Mouse (Mus musculus): ENCODE measurements around the gene Rac1. TPM values are rescaled to one million over a fixed set of nuclear protein-coding genes. Genes with fewer than 3 reads are reported as not detected.

Rac1 gene
- polyA plus RNA-seq, 1 experiment from 2014 or later, result 554 TPM

DNA sequence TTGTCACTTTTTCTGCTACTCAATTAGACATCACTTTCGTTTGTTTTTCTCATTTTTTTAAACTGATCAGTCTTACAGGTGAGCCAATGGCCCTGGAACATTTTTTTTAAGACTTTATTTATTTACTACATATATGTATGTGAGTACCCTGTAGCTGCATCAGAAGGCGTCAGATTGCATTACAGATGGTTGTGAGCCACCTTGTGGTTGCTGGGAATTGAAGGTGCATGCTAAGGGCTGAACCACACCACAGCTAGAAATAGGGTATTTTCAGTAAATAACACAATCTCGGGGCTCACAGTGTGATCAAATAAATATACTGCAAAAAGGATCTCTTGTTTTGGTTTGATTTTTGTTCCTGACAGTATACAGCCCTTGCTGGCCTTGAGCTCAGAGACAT lies 30.4 kb downstream of the Rac1 start:
- ATAC-seq (ENCODE audit: insufficient number of reproducible peaks, low FRiP score, low TSS enrichment, low read depth), result no peak
- H3K36me3 ChIP-seq (ENCODE audit: control insufficient read depth, insufficient read depth, low read length), result peaks cover 5% of the 10 kb centered on the region; the same call in 1 of the 2 replicates

DNA sequence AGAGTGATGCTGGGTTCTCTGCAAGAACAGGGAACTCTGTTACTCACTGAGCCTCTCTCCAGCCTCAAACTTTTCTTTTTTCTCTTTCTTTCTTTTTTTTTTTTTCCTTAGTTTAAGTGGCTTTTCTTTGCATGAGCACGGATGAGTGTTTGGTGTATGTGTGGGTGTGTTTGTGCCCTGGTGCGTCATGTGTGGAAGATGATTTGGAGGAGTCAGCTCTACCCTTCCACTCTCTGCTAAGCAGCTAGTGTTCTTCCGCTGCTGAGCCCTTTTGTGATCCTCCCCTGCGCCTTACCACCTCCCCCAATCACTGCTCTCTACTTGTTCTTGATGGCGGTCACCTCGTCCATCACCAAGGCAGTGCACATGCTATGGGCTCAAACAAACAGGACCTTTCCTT lies 32.1 kb downstream of the Rac1 start:
- H3K4me3 ChIP-seq (ENCODE audit: low read depth, low read length), result no peak overlapping the region
- 94% methylated on average over 6 of the region's 6 CpGs for WGBS
- no peak overlapping the region for H3K4me2 ChIP-seq (ENCODE audit: low read depth, severe bottlenecking)
- no peaks in the 10 kb centered on the region for H3K4me1 ChIP-seq (ENCODE audit: control insufficient read depth, insufficient read depth, low read length)
- no peak for DNase-seq (ENCODE audit: low spot score)
- H3K36me3 ChIP-seq (ENCODE audit: control insufficient read depth, insufficient read depth, low read length), result no peaks in the 10 kb centered on the region; the same call in 1 of the 2 replicates
- no peak overlapping the region for H3K27ac ChIP-seq (replicated peaks; ENCODE audit: low read depth, low read length)
- H3K9ac ChIP-seq (ENCODE audit: low read length), result no peak overlapping the region
- H3K27me3 ChIP-seq (ENCODE audit: control insufficient read depth, insufficient read depth, low read length), result no peaks in the 10 kb centered on the region
- H3K9me3 ChIP-seq (ENCODE audit: control insufficient read depth, low read length), result no peaks in the 10 kb centered on the region
- ATAC-seq (ENCODE audit: insufficient number of reproducible peaks, low FRiP score, low TSS enrichment, low read depth), result no peak

More for the DNA sequence above, 30.4 kb downstream of the Rac1 start:
- 75% methylated on average over 3 of the region's 3 CpGs for WGBS
- Histone ChIP-seq H3K4me3 (ENCODE audit: low read depth, low read length) (no peak overlapping the region), H3K27me3 (ENCODE audit: control insufficient read depth, insufficient read depth, low read length) (no peaks in the 10 kb centered on the region), H3K4me2 (ENCODE audit: low read depth, severe bottlenecking) (no peak overlapping the region), H3K9me3 (ENCODE audit: control insufficient read depth, low read length) (no peaks in the 10 kb centered on the region), H3K27ac (replicated peaks; ENCODE audit: low read depth, low read length) (no peak overlapping the region), H3K4me1 (ENCODE audit: control insufficient read depth, insufficient read depth, low read length) (no peaks in the 10 kb centered on the region), H3K9ac (ENCODE audit: low read length) (no peak overlapping the region)
- no peak for DNase-seq (ENCODE audit: low spot score)

DNA sequence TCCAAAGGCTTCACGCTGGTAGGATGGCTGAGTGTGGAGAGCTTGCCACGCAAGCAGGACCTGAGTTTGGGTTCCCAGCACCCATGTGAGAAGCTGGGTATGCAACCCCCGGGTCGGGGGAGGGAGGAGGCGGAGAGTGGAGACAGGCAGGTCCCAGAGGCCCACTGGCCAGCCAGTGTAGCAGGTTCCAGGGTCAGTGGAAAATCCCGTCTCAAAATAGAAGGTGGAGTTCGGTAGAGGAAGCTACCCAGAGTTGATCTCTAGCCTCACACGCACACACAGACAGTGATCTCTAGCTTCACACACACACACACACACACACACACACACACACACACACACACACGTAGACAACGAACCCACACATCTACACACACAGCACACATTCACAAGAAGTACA lies 34.7 kb downstream of the Rac1 start:
- DNase-seq (ENCODE audit: low spot score) (no peak), ATAC-seq (ENCODE audit: insufficient number of reproducible peaks, low FRiP score, low TSS enrichment, low read depth) (no peak)
- no peak overlapping the region for H3K27ac ChIP-seq (replicated peaks; ENCODE audit: low read depth, low read length)
- no peaks in the 10 kb centered on the region; the same call in 1 of the 2 replicates for H3K36me3 ChIP-seq (ENCODE audit: control insufficient read depth, insufficient read depth, low read length)
- WGBS, result 93% methylated on average over 10 of the region's 10 CpGs
- no peaks in the 10 kb centered on the region for H3K9me3 ChIP-seq (ENCODE audit: control insufficient read depth, low read length)
- no peaks in the 10 kb centered on the region for H3K27me3 ChIP-seq (ENCODE audit: control insufficient read depth, insufficient read depth, low read length)
- no peak overlapping the region for H3K4me2 ChIP-seq (ENCODE audit: low read depth, severe bottlenecking)
- no peaks in the 10 kb centered on the region for H3K4me1 ChIP-seq (ENCODE audit: control insufficient read depth, insufficient read depth, low read length)
- no peak overlapping the region for H3K9ac ChIP-seq (ENCODE audit: low read length)
- H3K4me3 ChIP-seq (ENCODE audit: low read depth, low read length), result no peak overlapping the region

DNA sequence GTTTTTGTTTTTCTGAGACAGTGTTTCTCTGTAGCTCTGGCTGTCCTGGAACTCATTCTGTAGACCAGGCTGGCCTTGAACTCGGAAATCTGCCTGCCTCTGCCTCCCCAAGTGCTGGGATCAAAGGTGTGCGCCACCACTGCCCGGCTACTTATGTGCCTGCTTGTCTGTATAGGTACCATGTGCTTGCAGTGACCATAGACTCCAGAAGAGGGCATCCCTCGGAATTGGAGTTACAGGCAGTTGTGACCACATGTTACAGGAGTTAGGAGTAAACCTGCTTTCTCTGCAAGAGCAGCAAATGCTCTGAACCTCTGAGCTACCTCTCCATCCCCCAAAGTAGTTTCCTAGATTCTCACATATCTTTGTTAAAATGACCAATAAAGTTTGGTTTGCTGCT lies 36.1 kb downstream of the Rac1 start:
- 88% methylated on average over 4 of the region's 4 CpGs for WGBS
- no peaks in the 10 kb centered on the region; the same call in 1 of the 2 replicates for H3K36me3 ChIP-seq (ENCODE audit: control insufficient read depth, insufficient read depth, low read length)
- H3K9ac ChIP-seq (ENCODE audit: low read length), result no peak overlapping the region
- DNase-seq (ENCODE audit: low spot score) (no peak), ATAC-seq (ENCODE audit: insufficient number of reproducible peaks, low FRiP score, low TSS enrichment, low read depth) (no peak)
- no peaks in the 10 kb centered on the region for H3K27me3 ChIP-seq (ENCODE audit: control insufficient read depth, insufficient read depth, low read length)
- H3K4me2 ChIP-seq (ENCODE audit: low read depth, severe bottlenecking), result no peak overlapping the region
- H3K27ac ChIP-seq (replicated peaks; ENCODE audit: low read depth, low read length), result no peak overlapping the region
- no peaks in the 10 kb centered on the region for H3K9me3 ChIP-seq (ENCODE audit: control insufficient read depth, low read length)
- H3K4me3 ChIP-seq (ENCODE audit: low read depth, low read length), result no peak overlapping the region
- no peaks in the 10 kb centered on the region for H3K4me1 ChIP-seq (ENCODE audit: control insufficient read depth, insufficient read depth, low read length)

- H3K9me3 ChIP-seq (ENCODE audit: control insufficient read depth, low read length), result no peaks in the 10 kb centered on the region
- DNase-seq (ENCODE audit: low spot score) (no peak), ATAC-seq (ENCODE audit: insufficient number of reproducible peaks, low FRiP score, low TSS enrichment, low read depth) (no peak)
- no peak overlapping the region for H3K9ac ChIP-seq (ENCODE audit: low read length)
- H3K27me3 ChIP-seq (ENCODE audit: control insufficient read depth, insufficient read depth, low read length), result no peaks in the 10 kb centered on the region
- no peak overlapping the region for H3K4me3 ChIP-seq (ENCODE audit: low read depth, low read length)
- no peaks in the 10 kb centered on the region; the same call in 1 of the 2 replicates for H3K36me3 ChIP-seq (ENCODE audit: control insufficient read depth, insufficient read depth, low read length)
- no peak overlapping the region for H3K27ac ChIP-seq (replicated peaks; ENCODE audit: low read depth, low read length)
- H3K4me1 ChIP-seq (ENCODE audit: control insufficient read depth, insufficient read depth, low read length), result no peaks in the 10 kb centered on the region
- H3K4me2 ChIP-seq (ENCODE audit: low read depth, severe bottlenecking), result no peak overlapping the region
- WGBS, result 89% methylated on average over 14 of the region's 14 CpGs
These were observed 38.0 kb downstream of the Rac1 start for GRCm38 (mm10) chr5:143489749-143490342.

GRCm38 (mm10) chr5:143487998-143488397 lies 39.8 kb downstream of the Rac1 start:
- H3K9me3 ChIP-seq (ENCODE audit: control insufficient read depth, low read length), result no peaks in the 10 kb centered on the region
- no peak overlapping the region for H3K27ac ChIP-seq (replicated peaks; ENCODE audit: low read depth, low read length)
- no peaks in the 10 kb centered on the region for H3K4me1 ChIP-seq (ENCODE audit: control insufficient read depth, insufficient read depth, low read length)
- no peak overlapping the region for H3K4me3 ChIP-seq (ENCODE audit: low read depth, low read length)
- H3K4me2 ChIP-seq (ENCODE audit: low read depth, severe bottlenecking), result no peak overlapping the region
- H3K9ac ChIP-seq (ENCODE audit: low read length), result no peak overlapping the region
- no peaks in the 10 kb centered on the region; the same call in 1 of the 2 replicates for H3K36me3 ChIP-seq (ENCODE audit: control insufficient read depth, insufficient read depth, low read length)
- no peak for DNase-seq (ENCODE audit: low spot score)
- no peaks in the 10 kb centered on the region for H3K27me3 ChIP-seq (ENCODE audit: control insufficient read depth, insufficient read depth, low read length)
- ATAC-seq (ENCODE audit: insufficient number of reproducible peaks, low FRiP score, low TSS enrichment, low read depth), result no peak
- 90% methylated on average over 5 of the region's 5 CpGs for WGBS

- no peak for ATAC-seq (ENCODE audit: insufficient number of reproducible peaks, low FRiP score, low TSS enrichment, low read depth)
- Histone ChIP-seq H3K9me3 (ENCODE audit: control insufficient read depth, low read length) (no peaks in the 10 kb centered on the region), H3K27ac (replicated peaks; ENCODE audit: low read depth, low read length) (no peak overlapping the region), H3K9ac (ENCODE audit: low read length) (no peak overlapping the region), H3K4me1 (ENCODE audit: control insufficient read depth, insufficient read depth, low read length) (no peaks in the 10 kb centered on the region), H3K4me2 (ENCODE audit: low read depth, severe bottlenecking) (no peak overlapping the region), H3K4me3 (ENCODE audit: low read depth, low read length) (no peak overlapping the region), H3K27me3 (ENCODE audit: control insufficient read depth, insufficient read depth, low read length) (no peaks in the 10 kb centered on the region), H3K36me3 (ENCODE audit: control insufficient read depth, insufficient read depth, low read length) (no peaks in the 10 kb centered on the region; the same call in 1 of the 2 replicates)
- 92% methylated on average over 10 of the region's 10 CpGs for WGBS
- no peak for DNase-seq (ENCODE audit: low spot score)
These were observed 40.6 kb downstream of the Rac1 start for GRCm38 (mm10) chr5:143487193-143487592.

DNA sequence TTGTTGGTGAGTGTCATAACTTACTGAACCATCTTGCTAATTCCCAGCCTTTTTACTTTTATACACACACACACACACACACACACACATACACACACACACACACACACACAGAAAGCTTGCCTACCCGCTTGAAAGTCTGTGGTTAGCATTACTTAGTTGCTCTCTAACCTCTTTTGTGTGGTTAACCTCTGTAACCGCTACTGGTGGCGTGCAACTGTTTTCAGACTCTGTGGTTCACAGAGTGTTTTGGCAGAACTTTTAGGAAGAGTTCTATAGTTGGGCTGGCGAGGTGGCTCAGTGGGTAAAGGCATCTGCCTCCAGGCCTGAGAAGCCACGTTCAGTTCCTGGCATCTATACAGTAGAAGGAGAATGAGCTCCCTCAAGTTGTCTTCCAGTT lies 42.9 kb downstream of the Rac1 start:
- H3K4me2 ChIP-seq (ENCODE audit: low read depth, severe bottlenecking), result no peak overlapping the region
- H3K4me1 ChIP-seq (ENCODE audit: control insufficient read depth, insufficient read depth, low read length), result no peaks in the 10 kb centered on the region
- H3K27ac ChIP-seq (replicated peaks; ENCODE audit: low read depth, low read length), result no peak overlapping the region
- no peak overlapping the region for H3K4me3 ChIP-seq (ENCODE audit: low read depth, low read length)
- ATAC-seq (ENCODE audit: insufficient number of reproducible peaks, low FRiP score, low TSS enrichment, low read depth) (no peak), DNase-seq (ENCODE audit: low spot score) (no peak)
- no peaks in the 10 kb centered on the region for H3K9me3 ChIP-seq (ENCODE audit: control insufficient read depth, low read length)
- 90% methylated on average over 5 of the region's 5 CpGs for WGBS
- H3K36me3 ChIP-seq (ENCODE audit: control insufficient read depth, insufficient read depth, low read length), result no peaks in the 10 kb centered on the region; the same call in 1 of the 2 replicates
- H3K9ac ChIP-seq (ENCODE audit: low read length), result no peak overlapping the region
- no peaks in the 10 kb centered on the region for H3K27me3 ChIP-seq (ENCODE audit: control insufficient read depth, insufficient read depth, low read length)

GRCm38 (mm10) chr5:143477901-143478300 lies 49.9 kb downstream of the Rac1 start:
- no peak overlapping the region for H3K27ac ChIP-seq (replicated peaks; ENCODE audit: low read depth, low read length)
- ATAC-seq (ENCODE audit: insufficient number of reproducible peaks, low FRiP score, low TSS enrichment, low read depth), result no peak
- no peaks in the 10 kb centered on the region for H3K9me3 ChIP-seq (ENCODE audit: control insufficient read depth, low read length)
- WGBS, result 98% methylated on average over 3 of the region's 3 CpGs
- no peak overlapping the region for H3K4me2 ChIP-seq (ENCODE audit: low read depth, severe bottlenecking)
- H3K27me3 ChIP-seq (ENCODE audit: control insufficient read depth, insufficient read depth, low read length), result no peaks in the 10 kb centered on the region
- H3K4me1 ChIP-seq (ENCODE audit: control insufficient read depth, insufficient read depth, low read length), result no peaks in the 10 kb centered on the region
- peaks cover 10% of the 10 kb centered on the region; the same call in 1 of the 2 replicates for H3K36me3 ChIP-seq (ENCODE audit: control insufficient read depth, insufficient read depth, low read length)
- H3K9ac ChIP-seq (ENCODE audit: low read length), result no peak overlapping the region
- no peak for DNase-seq (ENCODE audit: low spot score)
- no peak overlapping the region for H3K4me3 ChIP-seq (ENCODE audit: low read depth, low read length)
